Mouse (Mus musculus) stomach, postnatal 0 days (tissue): Measurements from ENCODE around the gene Kif26b.

Experiments used
- CTCF ChIP-seq: IDR thresholded peaks from 2 replicates; pipeline ENCODE4 v1.5.1; 2016; ENCODE audit warnings: antibody characterized with exemption, low read depth, mild to moderate bottlenecking, moderate library complexity
- EP300 ChIP-seq: optimal IDR thresholded peaks from 2 replicates; pipeline ENCODE3; 2016; ENCODE audit warnings: antibody characterized with exemption

- TF ChIP-seq EP300 = no peak
- no peak for TF ChIP-seq CTCF
These were observed 111.0 kb downstream of the Kif26b start for GRCm38 (mm10) chr1:178639951-178640350.
